Mouse (Mus musculus) stomach, postnatal 0 days (tissue): ENCODE measurements around the gene Prkce. TPM values are rescaled to one million over a fixed set of nuclear protein-coding genes. Genes with fewer than 3 reads are reported as not detected.

ENCODE experiments used
- ATAC-seq: fragments of 200-750 bp; cut with Nextera tagmentation; 2 replicates; pipeline ENCODE4 v1.8.0; 2017; ENCODE audit not compliant: low FRiP score, low TSS enrichment
- DNase-seq: peaks from one replicate; pipeline ENCODE4 v3.0.0-alpha.2; 2016; ENCODE audit warnings: low spot score
- H3K27ac ChIP-seq: fragments of 300-500 bp; sonication (generic); replicated peaks from 2 replicates; pipeline ENCODE4 v1.5.1; 2014; ENCODE audit warnings: mild to moderate bottlenecking, control low read depth
- H3K27me3 ChIP-seq: fragments of 300-500 bp; sonication (generic); 2 replicates; pipeline ENCODE4 v1.6.1; 2014; ENCODE audit warnings: low read length; ENCODE audit not compliant: control insufficient read depth, insufficient read depth
- H3K36me3 ChIP-seq: fragments of 300-500 bp; sonication (generic); 2 replicates; pipeline ENCODE4 v1.6.1; 2014; ENCODE audit warnings: low read length, mixed read lengths; ENCODE audit not compliant: control insufficient read depth, insufficient read depth
- H3K4me1 ChIP-seq: fragments of 300-500 bp; sonication (generic); replicated peaks from 2 replicates; pipeline ENCODE4 v1.6.1; 2014; ENCODE audit warnings: antibody characterized with exemption; ENCODE audit not compliant: control insufficient read depth, insufficient read depth
- H3K4me2 ChIP-seq: fragments of 300-500 bp; sonication (generic); replicated peaks from 2 replicates; pipeline ENCODE4 v1.6.1; 2014; ENCODE audit warnings: low read depth, mild to moderate bottlenecking, control low read depth, moderate library complexity
- H3K4me3 ChIP-seq: fragments of 300-500 bp; sonication (generic); 2 replicates; pipeline ENCODE4 v1.5.1; 2014; ENCODE audit warnings: low read depth, low read length, control low read depth
- H3K9ac ChIP-seq: fragments of 300-500 bp; sonication (generic); 2 replicates; pipeline ENCODE4 v1.6.1; 2014; ENCODE audit warnings: mild to moderate bottlenecking, low read length, control low read depth, mixed read lengths
- H3K9me3 ChIP-seq: fragments of 300-500 bp; sonication (generic); 2 replicates; pipeline ENCODE4 v1.6.1; 2016; ENCODE audit warnings: low read length; ENCODE audit not compliant: control insufficient read depth
- CTCF ChIP-seq: IDR thresholded peaks from 2 replicates; pipeline ENCODE4 v1.5.1; 2016; ENCODE audit warnings: antibody characterized with exemption, low read depth, mild to moderate bottlenecking, moderate library complexity
- EP300 ChIP-seq: optimal IDR thresholded peaks from 2 replicates; pipeline ENCODE3; 2016; ENCODE audit warnings: antibody characterized with exemption
- WGBS: fragments of 180-500 bp; shearing (Covaris S2); extraction: QIAGEN DNeasy Blood & Tissue Kit; methylation state at CpG from one replicate; pipeline ENCODE4 v1.1.7; 2014; 5-methylcytosine and 5-hydroxymethylcytosine counted together
- polyA plus RNA-seq: library from polyadenylated mRNA; unstranded; fragments of >200 nt; fragmentation: Nextera tagmentation; extraction: Ambion mirVana; gene quantifications from 2 replicates; pipeline ENCODE4 v1.2.1, GENCODE M21; 2015

Prkce gene
- polyA plus RNA-seq, 1 experiment from 2014 or later: 3.4 TPM

DNA sequence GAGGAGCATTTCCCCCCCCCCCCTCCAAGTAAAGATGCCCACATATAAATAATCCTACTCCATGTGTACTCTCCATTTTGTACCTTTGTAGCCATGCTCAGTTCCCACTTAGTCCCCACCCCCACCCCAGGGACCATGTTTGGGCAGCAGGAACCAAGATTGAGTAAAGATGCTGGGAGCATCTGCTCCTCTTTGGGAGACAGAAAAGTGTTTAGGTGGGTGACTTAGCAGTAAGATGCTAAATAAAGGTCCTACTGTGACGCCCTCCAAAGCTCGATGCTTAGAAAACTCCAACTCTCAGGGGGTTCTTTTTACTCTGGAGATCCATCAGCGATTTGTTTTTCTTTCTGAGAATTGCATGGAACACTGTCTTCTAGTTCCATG is 270.7 kb downstream of the Prkce start:
- TF ChIP-seq CTCF: no peak
- no peak for TF ChIP-seq EP300
- WGBS: 91% methylated on average over 3 of the region's 3 CpGs
- H3K4me1 ChIP-seq: no peaks in the 10 kb centered on the region; the same call in 1 of the 2 replicates
- no peak overlapping the region for H3K9ac ChIP-seq
- no peak overlapping the region for H3K4me2 ChIP-seq
- ATAC-seq (no peak), DNase-seq (no peak)
- H3K4me3 ChIP-seq: no peak overlapping the region
- no peaks in the 10 kb centered on the region for H3K9me3 ChIP-seq
- H3K36me3 ChIP-seq: no peaks in the 10 kb centered on the region
- H3K27me3 ChIP-seq: no peaks in the 10 kb centered on the region
- no peak overlapping the region for H3K27ac ChIP-seq

DNA sequence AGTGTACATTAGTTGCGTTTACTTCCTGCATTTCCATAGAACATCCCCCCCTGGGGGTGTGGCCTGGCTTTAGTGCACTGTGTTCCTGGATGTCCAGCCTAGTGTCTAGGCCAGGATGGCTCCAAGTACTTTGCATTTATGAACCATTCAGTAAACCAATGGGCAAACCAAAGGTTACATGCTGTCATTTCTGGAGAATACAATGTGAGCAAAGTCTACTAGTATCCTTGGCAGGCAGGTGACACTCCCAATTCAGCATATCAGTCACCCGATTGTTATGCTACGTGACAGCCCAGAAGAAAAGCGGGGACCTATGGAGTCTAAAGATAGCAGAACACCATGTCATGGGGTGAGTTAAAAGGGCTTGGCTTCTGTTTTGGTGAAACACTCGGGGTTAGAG is 271.2 kb downstream of the Prkce start:
- H3K9ac ChIP-seq: no peak overlapping the region
- WGBS: 59% methylated on average over 5 of the region's 5 CpGs

GRCm38 (mm10) chr17:86441098-86441497 is 273.5 kb downstream of the Prkce start:
- TF ChIP-seq EP300: no peak
- TF ChIP-seq CTCF: no peak
- no peak overlapping the region for H3K9ac ChIP-seq
- no peak overlapping the region for H3K4me2 ChIP-seq
- H3K27ac ChIP-seq: no peak overlapping the region
- 77% methylated on average over 7 of the region's 7 CpGs for WGBS
- H3K27me3 ChIP-seq: no peaks in the 10 kb centered on the region
- no peaks in the 10 kb centered on the region for H3K36me3 ChIP-seq
- no peak overlapping the region for H3K4me3 ChIP-seq
- H3K9me3 ChIP-seq: no peaks in the 10 kb centered on the region
- DNase-seq: no peak
- H3K4me1 ChIP-seq: peaks cover 5% of the 10 kb centered on the region
- no peak for ATAC-seq

More for the DNA sequence above, 271.2 kb downstream of the Prkce start:
- DNase-seq (peak; percentile 57), ATAC-seq (peak; percentile 61)
- Histone ChIP-seq H3K4me1 (no peaks in the 10 kb centered on the region; the same call in 1 of the 2 replicates), H3K27me3 (no peaks in the 10 kb centered on the region), H3K4me3 (no peak overlapping the region), H3K36me3 (no peaks in the 10 kb centered on the region), H3K4me2 (no peak overlapping the region), H3K27ac (no peak overlapping the region), H3K9me3 (no peaks in the 10 kb centered on the region)
- TF ChIP-seq EP300 (no peak), CTCF (no peak)

DNA sequence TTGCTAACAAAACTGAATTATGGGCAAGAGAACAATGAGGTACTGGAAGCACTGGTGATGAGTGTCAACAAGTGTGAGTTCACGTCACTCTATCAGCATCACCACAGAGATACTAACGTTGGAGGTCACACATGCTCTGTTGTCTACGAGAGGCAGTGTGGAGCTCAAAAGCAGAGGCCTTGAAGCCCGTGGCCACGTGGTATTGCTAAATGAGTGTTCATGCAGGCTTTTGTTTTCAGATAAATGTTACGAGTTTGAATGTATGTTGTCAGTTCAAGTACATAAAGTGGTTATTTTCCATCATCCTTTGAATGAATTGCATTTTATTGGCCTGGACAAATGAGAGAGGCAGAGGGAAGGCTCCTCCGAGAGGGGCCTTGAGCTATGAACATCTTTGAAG is 276.3 kb downstream of the Prkce start:
- Histone ChIP-seq H3K9ac (no peak overlapping the region), H3K27ac (no peak overlapping the region), H3K9me3 (no peaks in the 10 kb centered on the region), H3K36me3 (no peaks in the 10 kb centered on the region), H3K27me3 (no peaks in the 10 kb centered on the region), H3K4me2 (no peak overlapping the region), H3K4me3 (no peak overlapping the region), H3K4me1 (peaks cover 5% of the 10 kb centered on the region)
- no peak for ATAC-seq
- 69% methylated on average over 7 of the region's 7 CpGs for WGBS
- TF ChIP-seq CTCF (no peak), EP300 (no peak)
- DNase-seq: no peak

GRCm38 (mm10) chr17:86444578-86445419 is 277.2 kb downstream of the Prkce start:
- no peak for TF ChIP-seq EP300
- peak; percentile 99 for TF ChIP-seq CTCF
- H3K9ac ChIP-seq: 0 out of 2 replicates have a peak overlapping the region, but pooled peaks have one; percentile 31

DNA sequence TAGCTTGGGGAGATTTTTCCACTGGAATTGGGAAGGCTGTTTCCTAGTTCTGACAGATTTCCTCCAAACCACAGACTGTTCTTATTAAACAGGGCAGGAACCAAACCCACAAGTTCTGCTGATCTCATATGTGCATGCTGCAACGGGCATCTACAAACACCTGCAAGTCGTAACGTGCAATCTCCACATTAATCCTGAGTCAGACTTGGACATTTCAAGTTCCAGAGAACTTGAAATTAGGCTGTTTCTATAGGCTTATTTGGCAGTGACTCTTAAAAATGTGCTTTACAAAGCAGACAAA is 277.8 kb downstream of the Prkce start:
- 58% methylated on average over 3 of the region's 3 CpGs for WGBS
- no peak for DNase-seq
- H3K4me3 ChIP-seq: no peak overlapping the region
- peaks cover 5% of the 10 kb centered on the region for H3K4me1 ChIP-seq
- H3K9me3 ChIP-seq: no peaks in the 10 kb centered on the region
- no peaks in the 10 kb centered on the region for H3K27me3 ChIP-seq
- peak overlapping the region; percentile 78 for H3K27ac ChIP-seq
- 0 out of 2 replicates have a peak overlapping the region, but pooled peaks have one; percentile 17 for H3K4me2 ChIP-seq
- ATAC-seq: no peak
- no peaks in the 10 kb centered on the region for H3K36me3 ChIP-seq
- TF ChIP-seq EP300 (no peak), CTCF (no peak)
- no peak overlapping the region for H3K9ac ChIP-seq

More at GRCm38 (mm10) chr17:86444578-86445419, 277.2 kb downstream of the Prkce start:
- peak overlapping the region; percentile 44 for H3K4me2 ChIP-seq
- H3K9me3 ChIP-seq: no peaks in the 10 kb centered on the region
- peak overlapping the region; percentile 78 for H3K27ac ChIP-seq
- H3K27me3 ChIP-seq: no peaks in the 10 kb centered on the region
- peak; percentile 98 for ATAC-seq
- H3K4me1 ChIP-seq: peaks cover 5% of the 10 kb centered on the region
- no peak overlapping the region for H3K4me3 ChIP-seq
- 35% methylated on average over 15 of the region's 15 CpGs for WGBS
- DNase-seq: peak; percentile 94
- no peaks in the 10 kb centered on the region for H3K36me3 ChIP-seq
